Mouse (Mus musculus) embryonic facial prominence, embryonic 12.5 days (tissue): ENCODE results near the gene Arhgap22. TPM values are rescaled to one million over a fixed set of nuclear protein-coding genes. Genes with fewer than 3 reads are reported as not detected.

Source experiments
- ATAC-seq: fragments of 200-750 bp; cut with Nextera tagmentation; 2 replicates; pipeline ENCODE4 v1.8.0; 2017; ENCODE audit not compliant: insufficient number of reproducible peaks, insufficient read depth, low FRiP score, low TSS enrichment
- H3K27ac ChIP-seq: fragments of 300-500 bp; sonication (generic); 2 replicates; pipeline ENCODE4 v1.5.1; 2016; ENCODE audit warnings: mild to moderate bottlenecking
- H3K27me3 ChIP-seq: fragments of 300-500 bp; sonication (generic); 2 replicates; pipeline ENCODE4 v1.6.1; 2016; ENCODE audit warnings: mild to moderate bottlenecking, moderate library complexity
- H3K36me3 ChIP-seq: fragments of 300-500 bp; sonication (generic); 2 replicates; pipeline ENCODE4 v1.6.1; 2016; ENCODE audit warnings: mild to moderate bottlenecking
- H3K4me1 ChIP-seq: fragments of 300-500 bp; sonication (generic); 2 replicates; pipeline ENCODE4 v1.6.1; 2016
- H3K4me2 ChIP-seq: fragments of 300-500 bp; sonication (generic); replicated peaks from 2 replicates; pipeline ENCODE4 v1.6.1; 2016; ENCODE audit warnings: mild to moderate bottlenecking, moderate library complexity
- H3K4me3 ChIP-seq: fragments of 300-500 bp; sonication (generic); 2 replicates; pipeline ENCODE4 v1.5.1; 2016; ENCODE audit warnings: mild to moderate bottlenecking
- H3K9ac ChIP-seq: fragments of 300-500 bp; sonication (generic); 2 replicates; pipeline ENCODE4 v1.6.1; 2016; ENCODE audit warnings: mild to moderate bottlenecking, moderate library complexity
- H3K9me3 ChIP-seq: fragments of 300-500 bp; sonication (generic); 2 replicates; pipeline ENCODE4 v1.6.1; 2016; ENCODE audit warnings: mild to moderate bottlenecking, moderate library complexity
- WGBS: fragments of 180-500 bp; shearing (Covaris S2); methylation state at CpG from one replicate; pipeline ENCODE4 v1.1.7; 2016; 5-methylcytosine and 5-hydroxymethylcytosine counted together
- polyA plus RNA-seq: library from polyadenylated mRNA; unstranded; fragments of >200 nt; fragmentation: Nextera tagmentation; extraction: Ambion mirVana; gene quantifications from 2 replicates; pipeline ENCODE4 v1.2.1, GENCODE M21; 2016

The Arhgap22 gene
- polyA plus RNA-seq, 1 experiment from 2014 or later, result 4.5 TPM

- Histone ChIP-seq H3K9me3 (no peaks in the 10 kb centered on the region), H3K4me2 (peak overlapping the region; percentile 100), H3K4me3 (peak overlapping the region; percentile 58), H3K4me1 (peaks cover 13% of the 10 kb centered on the region), H3K27ac (no peak overlapping the region), H3K9ac (peak overlapping the region; percentile 48), H3K36me3 (no peaks in the 10 kb centered on the region), H3K27me3 (peaks cover 58% of the 10 kb centered on the region)
- under 1% methylated on average over 105 of the region's 106 CpGs for WGBS
- ATAC-seq, result peak; percentile 38
Observed at GRCm38 (mm10) chr14:33319541-33320521, 106.0 kb downstream of the Arhgap22 start.

- H3K27me3 ChIP-seq, result peaks cover 56% of the 10 kb centered on the region
- H3K4me3 ChIP-seq, result peak overlapping the region; percentile 58; the same call in 1 of the 2 replicates
- peak overlapping the region; percentile 100 for H3K4me2 ChIP-seq
Observed at GRCm38 (mm10) chr14:33320856-33321255, 107.0 kb downstream of the Arhgap22 start.

GRCm38 (mm10) chr14:33322661-33323088 is 108.8 kb downstream of the Arhgap22 start:
- H3K4me2 ChIP-seq, result no peak overlapping the region
- no peak overlapping the region for H3K9ac ChIP-seq
- no peaks in the 10 kb centered on the region for H3K36me3 ChIP-seq
- no peak overlapping the region for H3K27ac ChIP-seq
- 23% methylated on average over 7 of the region's 7 CpGs for WGBS
- no peak overlapping the region for H3K4me3 ChIP-seq
- ATAC-seq, result no peak
- peaks cover 43% of the 10 kb centered on the region for H3K27me3 ChIP-seq
- no peaks in the 10 kb centered on the region for H3K9me3 ChIP-seq
- H3K4me1 ChIP-seq, result peaks cover 13% of the 10 kb centered on the region

More at GRCm38 (mm10) chr14:33320856-33321255, 107.0 kb downstream of the Arhgap22 start:
- H3K27ac ChIP-seq, result no peak overlapping the region
- no peak overlapping the region for H3K9ac ChIP-seq
- no peaks in the 10 kb centered on the region for H3K9me3 ChIP-seq
- no peaks in the 10 kb centered on the region for H3K36me3 ChIP-seq
- ATAC-seq, result no peak
- whole genome bisulfite sequencing, result 5% methylated on average over 7 of the region's 7 CpGs
- peaks cover 13% of the 10 kb centered on the region for H3K4me1 ChIP-seq

GRCm38 (mm10) chr14:33324556-33324955 is 110.7 kb downstream of the Arhgap22 start:
- 54% methylated on average over 6 of the region's 6 CpGs for WGBS
- Histone ChIP-seq H3K9ac (no peak overlapping the region), H3K4me1 (peaks cover 18% of the 10 kb centered on the region), H3K9me3 (no peaks in the 10 kb centered on the region), H3K4me2 (no peak overlapping the region), H3K27ac (no peak overlapping the region), H3K36me3 (no peaks in the 10 kb centered on the region), H3K4me3 (no peak overlapping the region), H3K27me3 (peaks cover 24% of the 10 kb centered on the region)
- no peak for ATAC-seq

- H3K27ac ChIP-seq, result no peak overlapping the region
- 0 out of 2 replicates have a peak, but pooled peaks cover 5% of the 10 kb centered on the region for H3K4me1 ChIP-seq
- no peak overlapping the region for H3K4me3 ChIP-seq
- no peaks in the 10 kb centered on the region for H3K36me3 ChIP-seq
- no peaks in the 10 kb centered on the region for H3K9me3 ChIP-seq
- H3K9ac ChIP-seq, result no peak overlapping the region
- no peak for ATAC-seq
- 0 out of 2 replicates have a peak, but pooled peaks cover 2% of the 10 kb centered on the region for H3K27me3 ChIP-seq
- WGBS, result 46% methylated on average over 5 of the region's 5 CpGs
- no peak overlapping the region for H3K4me2 ChIP-seq
Observed at GRCm38 (mm10) chr14:33328369-33328768, 114.5 kb downstream of the Arhgap22 start.

- no peak for ATAC-seq
- 85% methylated on average over 5 of the region's 5 CpGs for WGBS
- H3K9me3 ChIP-seq, result no peaks in the 10 kb centered on the region
Observed at GRCm38 (mm10) chr14:33329297-33329805, 115.5 kb downstream of the Arhgap22 start.

GRCm38 (mm10) chr14:33330986-33331385 is 117.2 kb downstream of the Arhgap22 start:
- no peak for ATAC-seq
- Histone ChIP-seq H3K27me3 (no peaks in the 10 kb centered on the region), H3K36me3 (no peaks in the 10 kb centered on the region), H3K4me3 (no peak overlapping the region), H3K9me3 (no peaks in the 10 kb centered on the region), H3K27ac (no peak overlapping the region), H3K4me1 (0 out of 2 replicates have a peak, but pooled peaks cover 5% of the 10 kb centered on the region), H3K4me2 (no peak overlapping the region), H3K9ac (no peak overlapping the region)
- 63% methylated on average over 4 of the region's 4 CpGs for WGBS

More at GRCm38 (mm10) chr14:33329297-33329805, 115.5 kb downstream of the Arhgap22 start:
- Histone ChIP-seq H3K4me1 (0 out of 2 replicates have a peak, but pooled peaks cover 5% of the 10 kb centered on the region), H3K4me2 (no peak overlapping the region), H3K36me3 (no peaks in the 10 kb centered on the region), H3K27me3 (no peaks in the 10 kb centered on the region), H3K4me3 (no peak overlapping the region), H3K9ac (no peak overlapping the region), H3K27ac (no peak overlapping the region)

GRCm38 (mm10) chr14:33331627-33332026 is 117.8 kb downstream of the Arhgap22 start:
- Histone ChIP-seq H3K9ac (no peak overlapping the region), H3K27me3 (no peaks in the 10 kb centered on the region), H3K4me1 (0 out of 2 replicates have a peak, but pooled peaks cover 5% of the 10 kb centered on the region), H3K4me2 (no peak overlapping the region), H3K36me3 (no peaks in the 10 kb centered on the region), H3K27ac (no peak overlapping the region), H3K9me3 (no peaks in the 10 kb centered on the region), H3K4me3 (no peak overlapping the region)
- ATAC-seq, result no peak
- WGBS, result 53% methylated on average over 4 of the region's 4 CpGs

GRCm38 (mm10) chr14:33333833-33334232 is 120.0 kb downstream of the Arhgap22 start:
- Histone ChIP-seq H3K4me1 (no peaks in the 10 kb centered on the region), H3K9ac (no peak overlapping the region), H3K27ac (no peak overlapping the region), H3K36me3 (no peaks in the 10 kb centered on the region), H3K4me3 (no peak overlapping the region), H3K4me2 (no peak overlapping the region), H3K9me3 (no peaks in the 10 kb centered on the region), H3K27me3 (no peaks in the 10 kb centered on the region)
- 82% methylated on average over 4 of the region's 4 CpGs for WGBS
- no peak for ATAC-seq

- Histone ChIP-seq H3K27me3 (no peaks in the 10 kb centered on the region), H3K27ac (no peak overlapping the region), H3K9ac (no peak overlapping the region), H3K4me3 (no peak overlapping the region), H3K4me1 (no peaks in the 10 kb centered on the region), H3K9me3 (no peaks in the 10 kb centered on the region), H3K36me3 (no peaks in the 10 kb centered on the region), H3K4me2 (no peak overlapping the region)
- ATAC-seq, result no peak
- 72% methylated on average over 4 of the region's 4 CpGs for whole genome bisulfite sequencing
Observed at GRCm38 (mm10) chr14:33334402-33334801, 120.6 kb downstream of the Arhgap22 start.

GRCm38 (mm10) chr14:33335733-33336132 is 121.9 kb downstream of the Arhgap22 start:
- Histone ChIP-seq H3K4me3 (no peak overlapping the region), H3K27me3 (no peaks in the 10 kb centered on the region), H3K4me2 (no peak overlapping the region), H3K36me3 (no peaks in the 10 kb centered on the region), H3K9me3 (no peaks in the 10 kb centered on the region), H3K4me1 (no peaks in the 10 kb centered on the region), H3K9ac (no peak overlapping the region), H3K27ac (no peak overlapping the region)
- WGBS, result 69% methylated on average over 6 of the region's 6 CpGs
- ATAC-seq, result no peak

GRCm38 (mm10) chr14:33338684-33339083 is 124.9 kb downstream of the Arhgap22 start:
- H3K9me3 ChIP-seq, result no peaks in the 10 kb centered on the region
- H3K4me2 ChIP-seq, result no peak overlapping the region
- H3K27ac ChIP-seq, result no peak overlapping the region
- H3K27me3 ChIP-seq, result no peaks in the 10 kb centered on the region
- H3K9ac ChIP-seq, result no peak overlapping the region
- no peaks in the 10 kb centered on the region for H3K4me1 ChIP-seq
- no peaks in the 10 kb centered on the region for H3K36me3 ChIP-seq
- H3K4me3 ChIP-seq, result no peak overlapping the region
- WGBS, result 69% methylated on average over 5 of the region's 5 CpGs
- no peak for ATAC-seq
